Mouse (Mus musculus) bone marrow macrophage, adult 2 months (primary cell): Measurements from ENCODE around the gene Fdxacb1.

Experiments
- CTCF ChIP-seq: IDR thresholded peaks from 2 replicates; pipeline ENCODE4 v1.5.1; 2012; ENCODE audit warnings: low read depth, mild to moderate bottlenecking, low read length, moderate library complexity
- POLR2A ChIP-seq: IDR thresholded peaks from 2 replicates; pipeline ENCODE4 v1.6.1; 2012; ENCODE audit warnings: mild to moderate bottlenecking, low read depth, low read length, borderline replicate concordance

GRCm38 (mm10) chr9:50822216-50822615 lies 54.2 kb downstream of the Fdxacb1 start:
- TF ChIP-seq POLR2A (no peak), CTCF (no peak)
